Mouse (Mus musculus) erythroid progenitor cell, adult 5-6 weeks (primary cell): ENCODE measurements at regions not wholly inside any gene's neighbourhood (a gene's known extent, or its start where the extent isn't known, plus 50 kb on each side); places are given as distances from the start of the nearest gene placed in this dataset.

Source experiments
- ATAC-seq: replicated peaks from 2 replicates; pipeline ENCODE4 v1.8.0; 2016; ENCODE audit warnings: moderate number of reproducible peaks, mild to moderate bottlenecking, moderate TSS enrichment, inconsistent platforms; ENCODE audit not compliant: poor library complexity, low FRiP score, severe bottlenecking

DNA sequence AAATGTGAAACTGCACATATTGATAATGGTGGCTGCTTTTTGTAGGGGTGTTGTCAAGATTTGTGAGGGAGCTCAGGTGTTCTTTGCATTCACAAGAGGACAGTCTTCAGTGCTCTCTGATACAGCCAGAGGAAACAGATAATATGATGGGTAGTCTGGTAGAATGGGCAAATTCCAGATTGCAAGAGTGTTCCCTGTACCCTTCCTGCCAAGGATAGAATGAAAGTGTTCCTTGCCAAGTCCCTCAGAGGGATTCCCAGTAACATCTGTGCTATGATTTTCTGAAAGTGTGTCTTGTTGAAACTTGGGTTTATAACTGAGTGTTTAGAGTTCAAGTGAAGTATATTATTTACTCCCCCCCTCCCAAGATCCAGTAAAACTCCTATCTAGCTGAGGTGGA is 221.1 kb upstream of the Fam98a start:
- no peak for ATAC-seq

DNA sequence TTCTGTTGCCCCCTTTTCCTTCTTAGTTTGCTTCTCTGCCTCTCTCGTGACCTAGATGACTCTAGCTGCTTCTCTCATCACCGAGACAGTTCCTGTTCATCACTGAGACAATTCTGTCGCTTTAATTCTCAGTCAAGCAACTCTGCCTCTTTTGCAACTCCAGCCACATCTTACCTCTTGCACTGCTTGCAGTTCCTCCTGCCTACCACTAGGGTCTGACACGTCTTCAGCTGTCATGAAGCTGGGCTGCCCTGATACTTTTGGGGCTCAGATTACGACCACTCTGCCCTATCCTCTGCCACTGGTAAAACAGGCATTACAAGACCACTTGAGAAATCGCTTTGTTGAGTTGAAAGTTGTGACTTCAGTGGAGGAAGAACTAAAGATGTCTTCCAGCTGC is 216.9 kb upstream of the Fam98a start:
- no peak for ATAC-seq

DNA sequence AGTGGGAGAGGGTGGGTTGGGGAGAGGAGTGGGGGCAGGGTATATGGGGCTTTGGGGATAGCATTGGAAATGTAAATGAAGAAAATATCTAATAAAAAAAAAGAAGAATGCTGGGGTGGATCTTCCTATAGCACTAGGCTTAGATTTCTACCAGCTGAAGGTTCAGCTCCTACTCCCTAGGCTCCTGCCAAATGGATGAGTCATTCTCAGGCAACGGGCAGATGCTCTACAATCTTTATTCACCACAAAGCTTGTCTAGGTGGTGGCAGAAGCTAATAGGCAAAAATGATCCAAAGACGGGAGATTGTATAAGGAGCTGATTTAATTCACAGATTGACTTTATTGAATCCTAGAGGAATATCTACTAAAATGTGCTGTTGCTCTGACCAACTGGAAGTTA is 211.6 kb upstream of the Fam98a start:
- ATAC-seq = no peak

DNA sequence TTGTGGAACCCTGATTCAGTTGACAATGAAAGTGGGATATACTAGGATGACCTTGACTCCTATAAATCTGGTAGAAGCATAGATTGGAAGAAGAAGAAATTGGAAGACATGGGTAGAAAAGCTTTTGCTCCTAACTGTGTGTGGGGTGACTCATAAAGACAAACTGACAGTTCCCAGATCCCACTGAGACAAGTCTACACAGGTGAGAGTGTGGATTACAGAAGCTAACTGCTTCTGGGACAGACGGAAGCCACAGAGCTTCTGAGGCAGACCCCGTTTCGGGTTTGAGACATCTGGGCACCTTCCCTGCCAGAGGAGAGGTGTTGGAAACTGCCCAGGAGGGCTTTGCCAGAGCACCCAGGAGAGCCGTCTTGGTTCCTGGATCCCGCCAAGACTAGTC is 204.7 kb upstream of the Fam98a start:
- no peak for ATAC-seq

DNA sequence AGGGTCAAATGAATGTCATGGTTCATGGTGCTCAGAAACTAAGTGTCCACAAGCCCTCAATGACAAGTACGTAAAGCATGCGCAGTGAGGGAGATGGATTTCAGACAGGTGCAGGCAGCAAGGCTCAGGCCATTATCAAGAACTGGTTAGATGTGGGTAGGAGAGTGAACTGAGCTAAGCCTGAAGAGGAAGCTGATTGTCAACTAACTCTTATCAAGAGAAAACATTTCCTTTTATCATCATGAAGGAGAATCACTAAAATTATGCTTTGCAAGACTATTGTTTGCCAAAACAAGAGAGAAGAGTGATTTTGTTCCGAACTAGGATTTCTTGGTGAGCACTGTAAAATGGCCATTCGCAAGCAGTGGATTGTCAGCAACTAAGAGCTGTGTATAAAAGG is 164.7 kb upstream of the Fam98a start:
- ATAC-seq = no peak

DNA sequence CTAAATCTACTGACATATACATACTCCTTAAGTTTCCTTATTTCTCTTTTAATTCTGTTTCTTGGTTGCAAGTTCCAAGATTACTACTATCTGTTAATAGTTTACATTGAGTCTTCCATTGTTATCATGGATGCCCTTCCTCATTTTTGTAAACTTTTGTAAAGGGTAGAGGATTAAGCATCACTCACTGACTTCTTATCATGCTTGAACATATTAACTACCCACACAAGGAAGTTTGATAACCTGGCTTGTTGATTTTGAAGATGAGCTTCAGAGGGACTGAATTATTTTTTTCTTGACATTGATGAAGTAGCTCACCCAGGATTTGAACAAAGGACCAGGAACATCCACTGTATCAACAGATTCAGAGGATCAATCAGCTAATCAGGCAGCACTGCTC is 162.8 kb upstream of the Fam98a start:
- ATAC-seq = no peak

DNA sequence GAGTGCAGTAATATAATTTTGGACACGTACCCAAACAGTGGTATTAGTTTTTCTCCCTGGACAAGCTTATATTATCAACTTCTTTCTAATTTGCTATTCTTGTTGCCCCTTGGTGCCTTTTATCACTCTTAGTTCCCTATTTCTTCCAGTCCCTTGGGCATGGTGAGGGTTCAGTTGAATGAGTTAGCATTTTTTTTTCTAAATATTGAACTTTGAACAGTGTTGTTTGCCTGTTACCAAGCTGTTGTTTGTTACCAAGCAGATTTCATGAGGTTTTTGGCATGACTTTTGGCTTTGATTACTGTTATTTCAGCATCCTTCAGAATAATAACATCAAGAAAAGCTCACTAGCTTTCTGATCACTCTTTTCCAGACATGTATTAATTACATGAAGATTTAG is 162.3 kb upstream of the Fam98a start:
- no peak for ATAC-seq

DNA sequence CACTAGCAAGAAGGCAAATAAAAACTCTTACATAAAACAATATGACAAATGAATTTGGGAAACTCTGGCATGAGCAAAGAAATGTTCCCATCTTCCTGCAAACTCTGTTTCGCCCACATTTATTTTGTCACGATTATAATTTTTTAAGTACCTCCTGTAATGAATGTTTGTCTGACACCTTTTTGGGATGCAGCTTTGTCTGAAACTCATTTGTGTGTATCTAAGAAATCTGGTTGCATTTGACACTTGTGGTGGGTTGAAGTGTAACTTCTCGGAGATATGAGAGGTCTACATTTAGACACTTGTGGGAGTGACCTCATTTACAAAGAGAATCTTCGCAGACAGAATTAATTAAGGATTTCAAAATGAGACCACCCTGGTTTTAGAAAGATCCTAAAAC is 155.9 kb upstream of the Fam98a start:
- ATAC-seq = no peak

DNA sequence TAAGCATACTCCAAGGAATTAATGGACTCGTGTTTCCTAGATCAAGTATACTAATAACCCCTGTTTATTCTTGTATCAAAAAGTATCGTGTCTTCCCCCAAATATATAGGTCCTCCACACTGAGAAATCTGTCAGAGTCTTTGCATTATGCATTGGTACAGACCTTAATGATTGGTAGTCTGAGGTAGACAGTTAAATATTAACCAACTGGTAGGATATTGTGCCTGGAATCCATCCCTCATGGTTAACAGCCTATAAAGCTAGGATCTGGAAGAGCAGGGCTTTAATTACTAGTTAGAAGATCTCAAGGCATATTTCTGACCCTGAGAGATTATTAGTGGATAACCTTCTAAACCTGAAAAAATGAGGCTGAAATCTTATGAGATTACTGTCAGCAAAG is 153.6 kb upstream of the Fam98a start:
- no peak for ATAC-seq

DNA sequence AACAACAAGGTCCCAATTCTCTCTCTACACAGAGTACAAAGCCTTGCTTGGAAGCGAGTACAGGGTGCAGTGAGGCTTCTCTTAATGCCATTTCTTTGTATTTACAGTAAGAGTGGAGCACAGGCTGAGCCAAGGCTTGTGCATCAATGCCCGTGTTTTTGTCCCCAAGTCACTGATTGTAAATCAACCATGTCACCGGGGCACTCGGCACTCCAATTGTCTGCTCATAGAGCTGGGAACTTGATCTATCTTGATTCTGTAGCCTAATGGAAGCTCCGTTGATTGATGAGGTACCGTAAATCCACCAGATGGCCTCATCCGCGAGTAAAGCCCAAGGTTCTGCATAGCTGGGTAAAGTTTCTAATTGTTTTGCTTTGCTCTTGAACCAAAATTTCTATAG is 152.1 kb upstream of the Fam98a start:
- no peak for ATAC-seq

DNA sequence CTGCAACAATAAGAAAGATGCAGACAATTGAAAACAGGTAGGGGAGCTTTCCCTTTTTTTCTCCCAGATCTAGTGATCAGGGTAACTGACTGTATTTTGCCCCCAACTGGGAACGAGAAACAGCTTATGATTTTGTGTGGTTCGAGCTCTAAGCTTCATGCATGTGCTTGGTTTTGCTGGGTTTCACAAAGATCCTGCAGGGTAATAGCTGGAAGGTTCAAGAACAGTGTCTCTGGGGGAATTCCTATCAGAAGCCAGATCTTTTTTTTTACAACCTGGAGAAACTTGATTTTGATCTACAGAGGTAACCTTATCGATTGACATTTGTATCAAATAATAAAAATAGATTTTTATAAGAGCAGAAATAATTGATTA is 145.0 kb upstream of the Fam98a start:
- ATAC-seq = no peak

DNA sequence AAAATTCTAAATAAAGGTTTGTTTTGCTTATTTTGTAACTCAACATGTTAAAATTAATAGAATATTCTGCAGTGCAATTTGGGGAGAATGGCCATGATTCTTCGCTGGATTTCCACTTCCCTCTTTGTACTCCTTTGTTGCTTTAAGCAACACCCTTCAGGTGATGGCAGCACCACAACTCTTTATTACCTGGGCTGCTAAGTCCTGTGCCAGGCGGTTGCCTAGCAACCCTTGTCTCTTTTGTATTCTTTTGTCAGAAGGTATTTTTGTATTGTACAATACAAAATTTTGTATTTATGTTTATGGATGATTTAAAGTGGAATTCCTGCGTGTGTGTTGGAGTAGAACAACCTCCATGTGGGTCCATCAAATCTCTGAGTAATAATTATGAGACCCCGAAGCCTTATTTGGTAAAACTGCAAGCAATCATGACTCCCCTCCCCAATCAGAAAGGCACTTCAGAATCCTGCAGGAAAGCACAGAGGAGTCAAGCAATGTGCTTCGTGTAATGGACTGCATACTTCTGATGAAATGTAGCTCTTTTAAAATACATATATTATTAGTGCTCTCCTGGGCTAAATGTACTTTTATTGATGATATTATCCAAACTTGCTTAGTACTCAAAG is 144.5 kb upstream of the Fam98a start:
- ATAC-seq = no peak

DNA sequence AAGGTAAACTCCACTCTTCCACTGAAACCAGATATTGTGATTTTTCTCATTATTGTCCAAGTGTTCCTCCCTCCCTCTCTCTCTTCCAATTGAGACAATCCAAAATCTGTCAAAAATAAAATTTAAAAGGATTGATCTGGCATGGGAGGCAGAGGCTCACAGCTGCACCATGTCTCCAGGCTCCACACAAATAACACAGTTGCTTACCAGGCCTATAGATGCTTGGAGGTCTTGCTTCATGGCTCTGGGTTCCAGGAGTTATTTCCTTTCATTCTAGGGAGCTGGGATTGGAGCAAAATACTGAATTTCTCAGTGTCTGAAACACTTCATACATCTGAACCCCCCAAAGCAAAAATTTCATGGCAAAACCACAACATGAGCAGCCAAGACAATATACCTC is 134.2 kb upstream of the Fam98a start:
- ATAC-seq = no peak

DNA sequence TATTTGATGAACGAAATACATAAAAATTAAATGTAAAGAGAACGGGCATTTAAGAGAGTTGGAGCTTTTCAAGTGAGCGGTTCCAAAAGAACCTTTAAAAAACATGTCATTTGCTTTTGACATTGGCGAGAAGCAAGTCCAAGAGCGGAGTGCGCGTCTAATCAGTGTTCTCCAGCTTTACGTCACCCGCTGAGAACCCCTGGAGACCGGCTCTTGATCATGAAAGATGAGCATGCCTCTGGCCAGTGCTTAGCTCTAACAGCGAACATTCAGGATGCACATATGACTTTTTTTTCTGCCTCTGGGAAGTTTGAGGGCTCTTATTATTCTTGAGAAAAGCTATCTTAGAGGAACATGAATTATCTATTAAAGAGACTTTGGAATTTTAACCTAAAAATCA is 95.2 kb upstream of the Fam98a start:
- no peak for ATAC-seq

DNA sequence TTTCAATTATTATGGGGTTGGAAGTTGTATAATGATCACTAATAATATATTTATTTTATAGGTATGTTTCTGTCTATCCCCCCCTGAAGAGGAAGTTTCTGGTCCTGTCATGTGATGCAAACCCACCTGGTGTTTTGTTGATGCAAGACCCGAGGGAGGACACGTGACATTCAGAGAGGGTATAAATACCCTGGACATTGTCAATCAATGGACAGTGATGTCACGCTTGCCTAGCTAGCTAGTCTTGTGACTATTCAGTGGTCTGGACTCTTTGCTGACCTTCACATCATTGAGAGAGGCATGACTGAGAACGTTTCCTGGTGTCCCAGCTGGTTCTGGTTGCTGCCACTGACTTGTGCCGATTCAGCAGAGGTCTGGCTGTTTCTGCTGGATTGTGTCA is 93.0 kb upstream of the Fam98a start:
- no peak for ATAC-seq

DNA sequence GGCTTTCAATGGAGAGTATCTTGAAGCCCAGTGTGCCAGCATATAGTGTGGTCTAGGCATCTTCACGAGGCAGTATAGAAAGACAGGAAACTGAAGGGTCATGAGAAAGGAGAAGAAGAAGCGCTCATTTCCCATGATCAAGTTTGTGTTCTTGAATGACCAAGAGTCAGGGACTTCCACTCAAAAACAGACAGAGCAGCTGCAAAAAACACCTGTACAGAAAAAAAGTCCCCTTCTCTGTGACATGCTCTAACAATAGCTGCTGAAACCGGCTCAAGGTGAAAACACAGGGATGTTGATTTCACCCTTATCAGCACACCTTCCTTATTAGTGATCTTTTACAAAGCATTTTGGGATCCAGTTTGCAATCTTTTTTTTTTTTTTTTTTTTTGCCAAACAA is 90.6 kb upstream of the Fam98a start:
- no peak for ATAC-seq

DNA sequence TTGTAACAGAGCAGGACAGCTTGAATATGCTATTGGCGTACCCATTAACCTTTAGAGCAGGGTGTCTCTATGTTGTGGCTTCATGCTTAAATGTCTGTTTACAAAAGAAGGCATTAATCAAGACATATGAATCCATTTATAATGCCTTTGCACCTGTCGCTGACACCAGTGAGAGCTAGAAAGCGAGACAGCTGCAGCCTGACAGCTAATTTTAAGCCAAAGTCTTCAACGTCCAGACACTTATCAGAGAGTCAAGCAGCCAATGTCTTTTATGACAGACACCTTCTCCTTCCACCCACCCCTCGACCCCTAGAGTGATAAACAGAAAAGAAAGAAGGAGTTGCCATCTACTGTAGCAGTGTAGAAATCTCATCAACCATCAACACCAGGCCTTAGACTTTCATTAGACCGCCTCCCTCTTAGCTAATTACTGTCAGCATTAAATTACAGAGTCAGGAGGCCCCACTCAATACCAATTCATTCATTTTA is 89.3 kb upstream of the Fam98a start:
- ATAC-seq = no peak

DNA sequence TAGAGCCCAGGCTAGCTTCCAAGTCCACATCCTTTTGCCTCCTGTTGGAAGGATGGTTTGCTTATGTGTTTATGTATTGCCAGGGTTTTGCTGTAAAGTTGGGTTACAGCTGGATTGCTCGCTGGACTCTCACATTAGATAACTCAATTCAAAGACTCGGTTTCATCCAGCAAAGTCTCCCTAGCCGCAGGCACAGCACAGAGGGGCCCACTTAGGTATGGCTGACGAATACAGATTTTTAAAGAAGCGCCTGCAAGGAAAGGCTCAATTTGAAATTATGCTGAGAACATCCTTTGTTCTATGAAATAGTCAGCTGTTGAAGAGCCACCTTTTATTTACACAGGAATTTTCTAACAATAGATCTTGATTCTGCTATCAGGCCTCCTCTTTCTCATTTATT is 88.8 kb upstream of the Fam98a start:
- ATAC-seq = no peak

DNA sequence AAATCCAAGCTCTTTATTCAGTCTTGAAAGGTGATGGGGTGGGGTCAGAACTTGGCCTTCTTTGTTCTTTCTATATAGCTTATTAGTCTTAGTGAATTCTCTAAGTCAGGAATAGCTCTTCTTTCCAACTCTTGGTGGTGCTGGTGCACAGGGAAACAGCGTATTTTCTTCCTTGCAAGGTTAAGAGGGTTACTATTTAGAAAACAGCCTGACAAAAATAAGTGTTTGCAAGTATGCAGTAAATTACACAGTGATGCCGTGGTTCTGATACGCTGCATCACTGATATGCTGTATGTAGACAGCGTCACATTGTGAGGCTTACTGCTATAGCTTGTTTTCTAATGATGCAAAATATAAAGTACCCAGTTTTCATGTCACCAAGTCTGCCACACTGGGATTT is 78.1 kb upstream of the Fam98a start:
- ATAC-seq = no peak

DNA sequence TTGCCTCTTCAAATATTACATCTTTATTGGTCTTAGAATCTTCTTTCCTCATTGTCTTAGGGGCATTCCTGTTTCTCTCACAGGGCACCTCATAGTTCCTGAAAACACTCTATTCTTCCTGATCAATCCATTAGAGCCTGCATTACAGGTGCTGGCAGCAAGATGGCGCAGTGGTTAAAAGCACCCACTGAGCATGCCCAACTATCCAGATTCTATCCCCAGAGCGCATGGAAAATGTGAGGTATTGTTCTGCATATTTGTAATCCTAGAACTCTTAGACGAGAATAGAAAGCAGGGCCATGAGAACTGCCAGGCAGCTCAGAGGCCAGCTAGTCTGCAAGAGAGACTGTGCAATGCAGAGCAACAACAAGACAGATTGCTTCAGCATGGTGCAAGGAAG is 67.7 kb upstream of the Fam98a start:
- no peak for ATAC-seq

DNA sequence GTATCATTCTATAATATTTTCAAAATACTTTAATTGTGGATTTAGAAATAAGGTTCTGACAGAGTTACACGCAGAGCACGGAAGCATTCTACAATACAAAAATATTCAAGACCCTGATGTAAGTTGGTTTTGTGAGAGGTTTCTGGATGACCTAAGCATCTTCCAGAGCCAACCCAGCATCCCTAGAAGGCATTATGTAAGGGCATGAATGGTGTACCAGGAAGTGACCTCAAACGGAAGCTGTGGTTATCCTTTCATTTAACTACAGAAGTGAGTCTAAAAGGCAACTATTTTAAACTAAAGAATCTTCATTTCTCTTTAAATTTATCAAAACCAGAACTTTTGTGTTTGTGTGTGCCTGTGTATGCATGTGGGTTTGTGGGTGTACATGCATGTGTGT is 66.8 kb upstream of the Fam98a start:
- ATAC-seq = no peak

DNA sequence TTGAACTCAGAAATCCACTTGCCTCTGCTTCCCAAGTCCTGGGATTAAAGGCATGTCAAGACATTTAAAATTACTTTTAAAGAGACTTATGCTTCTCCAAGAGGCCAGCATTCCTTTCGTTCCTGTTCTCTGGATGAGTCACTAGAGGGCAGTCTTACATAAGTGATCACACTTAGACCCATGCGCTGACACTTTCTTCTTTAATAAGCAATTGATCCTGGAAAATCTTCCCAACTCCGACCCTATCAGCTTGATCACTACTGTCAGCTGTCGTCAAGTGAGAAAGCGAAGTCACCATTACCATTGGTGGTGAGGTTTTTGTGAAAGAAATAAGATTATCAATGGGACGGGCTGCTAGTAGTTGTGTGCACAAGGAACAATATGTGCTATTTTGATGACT is 65.5 kb upstream of the Fam98a start:
- ATAC-seq = no peak

DNA sequence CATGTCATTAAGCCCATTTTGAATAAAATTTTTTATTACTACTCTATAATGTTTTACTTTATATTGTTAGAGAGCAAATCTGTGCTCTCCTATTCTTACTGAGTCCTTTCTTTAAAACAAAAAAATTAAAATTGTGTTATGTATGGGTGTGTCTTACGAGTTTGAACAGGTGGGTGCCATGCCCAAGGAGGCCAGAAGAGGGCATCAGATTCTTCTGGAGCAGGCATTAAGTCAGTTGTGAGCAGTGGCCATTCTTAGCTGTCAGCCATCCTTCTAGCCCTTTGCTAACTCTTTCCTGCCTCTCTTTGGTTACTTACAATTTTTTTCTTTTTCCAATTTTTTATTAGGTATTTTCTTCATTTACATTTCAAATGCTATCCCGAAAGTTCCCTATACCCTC is 63.6 kb upstream of the Fam98a start:
- ATAC-seq = no peak
